Mouse (Mus musculus) G1E (cell line): ENCODE results near the gene 1810010D01Rik. TPM values are rescaled to one million over a fixed set of nuclear protein-coding genes. Genes with fewer than 3 reads are reported as not detected.

Experiments
- ATAC-seq: 2 replicates; pipeline ENCODE4 v1.8.0; 2016; ENCODE audit warnings: mild to moderate bottlenecking; ENCODE audit not compliant: insufficient number of reproducible peaks, poor library complexity, low FRiP score, severe bottlenecking; ENCODE audit errors: extremely low read depth
- DNase-seq: peaks from one replicate; pipeline ENCODE4 v3.0.0; 2012; ENCODE audit warnings: low spot score
- H3K27me3 ChIP-seq: 2 replicates; pipeline ENCODE4 v1.6.1; 2012; ENCODE audit warnings: mild to moderate bottlenecking, low read length, inconsistent platforms; ENCODE audit not compliant: insufficient read depth
- H3K36me3 ChIP-seq: replicated peaks from 2 replicates; pipeline ENCODE3; 2012; ENCODE audit warnings: mild to moderate bottlenecking, inconsistent platforms
- H3K4me1 ChIP-seq: 2 replicates; pipeline ENCODE4 v1.6.1; 2012; ENCODE audit warnings: low read depth, low read length, inconsistent platforms, mixed read lengths; ENCODE audit not compliant: insufficient read depth
- H3K4me3 ChIP-seq: 2 replicates; pipeline ENCODE4 v1.5.1; 2012; ENCODE audit warnings: low read depth, mild to moderate bottlenecking, inconsistent platforms, low read length, moderate library complexity, mixed read lengths
- H3K9me3 ChIP-seq: replicated peaks from 2 replicates; pipeline ENCODE4 v1.6.1; 2012; ENCODE audit warnings: inconsistent platforms
- CTCF ChIP-seq: IDR thresholded peaks from 2 replicates; pipeline ENCODE4 v1.5.1; 2012; ENCODE audit warnings: low read depth, low read length, inconsistent platforms, mixed read lengths
- GATA1 ChIP-seq: IDR thresholded peaks from 2 replicates; pipeline ENCODE4 v1.6.1; 2012; ENCODE audit warnings: borderline replicate concordance, low read length, inconsistent platforms, mixed read lengths
- GATA2 ChIP-seq: IDR thresholded peaks from 2 replicates; pipeline ENCODE4 v1.6.1; 2012; ENCODE audit warnings: low read depth, low read length, inconsistent platforms, borderline replicate concordance
- POLR2AphosphoS5 ChIP-seq: IDR thresholded peaks from 2 replicates; pipeline ENCODE4 v1.6.1; 2012; ENCODE audit warnings: low read depth, low read length, inconsistent platforms; ENCODE audit not compliant: insufficient replicate concordance
- TAL1 ChIP-seq: conservative IDR thresholded peaks from 2 replicates; pipeline ENCODE4 v1.6.1; 2012; ENCODE audit warnings: low read depth, low read length, inconsistent platforms, mixed read lengths
- polyA plus RNA-seq: library from polyadenylated mRNA; stranded (reverse); fragments of >175 nt; gene quantifications from 2 replicates; pipeline ENCODE4 v1.2.3, GENCODE M21; 2012
- total RNA-seq, 2 experiments: library from RNA; stranded (forward) in 1 of 2; stranded (reverse) in 1 of 2; fragments of 200-1000 nt in 1 of 2; fragments of >200 nt in 1 of 2; fragmentation: Nextera tagmentation in 1 of 2; gene quantifications; 2 replicates each; pipeline ENCODE4 v1.2.3; 2014 to 2017

1810010D01Rik gene
- total and polyA plus RNA-seq, 3 experiments = not detected

GRCm38 (mm10) chr7:145205363-145205902 lies 2.5 kb downstream of the 1810010D01Rik start:
- TF ChIP-seq POLR2AphosphoS5 = no peak
- no peak for TF ChIP-seq CTCF
- no peak for TF ChIP-seq GATA2

GRCm38 (mm10) chr7:145199711-145200110 lies 8.2 kb downstream of the 1810010D01Rik start:
- H3K9me3 ChIP-seq = no peaks in the 10 kb centered on the region
- H3K4me1 ChIP-seq = no peaks in the 10 kb centered on the region
- H3K36me3 ChIP-seq = no peaks in the 10 kb centered on the region
- H3K27me3 ChIP-seq = peaks cover 12% of the 10 kb centered on the region
- DNase-seq (no peak), ATAC-seq (no peak)
- TF ChIP-seq GATA2 (no peak), GATA1 (no peak), CTCF (no peak), POLR2AphosphoS5 (no peak), TAL1 (no peak)
- H3K4me3 ChIP-seq = no peak overlapping the region

More at GRCm38 (mm10) chr7:145205363-145205902, 2.5 kb downstream of the 1810010D01Rik start:
- Histone ChIP-seq H3K9me3 (no peaks in the 10 kb centered on the region), H3K4me1 (no peaks in the 10 kb centered on the region), H3K4me3 (no peak overlapping the region), H3K27me3 (peaks cover 7% of the 10 kb centered on the region), H3K36me3 (no peaks in the 10 kb centered on the region)
- no peak for DNase-seq
- ATAC-seq = no peak

GRCm38 (mm10) chr7:145198223-145198714 lies 9.7 kb downstream of the 1810010D01Rik start:
- no peak for DNase-seq
- no peak overlapping the region for H3K4me3 ChIP-seq
- H3K36me3 ChIP-seq = no peaks in the 10 kb centered on the region
- TF ChIP-seq GATA1 (no peak), CTCF (no peak), POLR2AphosphoS5 (no peak), TAL1 (no peak), GATA2 (no peak)
- no peaks in the 10 kb centered on the region for H3K4me1 ChIP-seq
- peaks cover 12% of the 10 kb centered on the region for H3K27me3 ChIP-seq
- no peaks in the 10 kb centered on the region for H3K9me3 ChIP-seq
- no peak for ATAC-seq

GRCm38 (mm10) chr7:145197711-145198110 lies 10.2 kb downstream of the 1810010D01Rik start:
- H3K27me3 ChIP-seq = peaks cover 14% of the 10 kb centered on the region; the same call in 1 of the 2 replicates
- ATAC-seq (no peak), DNase-seq (no peak)
- H3K4me3 ChIP-seq = no peak overlapping the region
- no peaks in the 10 kb centered on the region for H3K9me3 ChIP-seq
- H3K4me1 ChIP-seq = no peaks in the 10 kb centered on the region
- H3K36me3 ChIP-seq = no peaks in the 10 kb centered on the region
- TF ChIP-seq GATA2 (no peak), GATA1 (no peak), POLR2AphosphoS5 (no peak), CTCF (no peak), TAL1 (no peak)

- peaks cover 17% of the 10 kb centered on the region; the same call in 1 of the 2 replicates for H3K27me3 ChIP-seq
- H3K4me1 ChIP-seq = no peaks in the 10 kb centered on the region
- ATAC-seq (no peak), DNase-seq (no peak)
- H3K36me3 ChIP-seq = no peaks in the 10 kb centered on the region
- no peak for TF ChIP-seq TAL1
- TF ChIP-seq POLR2AphosphoS5 = no peak
- TF ChIP-seq GATA1 = no peak
- TF ChIP-seq GATA2 = no peak
- no peak for TF ChIP-seq CTCF
- no peak overlapping the region for H3K4me3 ChIP-seq
- no peaks in the 10 kb centered on the region for H3K9me3 ChIP-seq
Measured at GRCm38 (mm10) chr7:145197042-145197441, 10.9 kb downstream of the 1810010D01Rik start.

GRCm38 (mm10) chr7:145196340-145196739 lies 11.6 kb downstream of the 1810010D01Rik start:
- H3K27me3 ChIP-seq = peaks cover 19% of the 10 kb centered on the region
- no peaks in the 10 kb centered on the region for H3K36me3 ChIP-seq
- no peaks in the 10 kb centered on the region for H3K9me3 ChIP-seq
- ATAC-seq (no peak), DNase-seq (no peak)
- no peak overlapping the region for H3K4me3 ChIP-seq
- H3K4me1 ChIP-seq = no peaks in the 10 kb centered on the region
- TF ChIP-seq POLR2AphosphoS5 = no peak
- no peak for TF ChIP-seq GATA2
- TF ChIP-seq GATA1 = no peak
- no peak for TF ChIP-seq CTCF
- TF ChIP-seq TAL1 = no peak
